Comparison of ENCODE assay signal across 9 mouse cellular contexts in genomic region chr2:118499135-118499961, GRCm38 (mm10). TPM values are rescaled to one million over a fixed set of nuclear protein-coding genes. Genes with fewer than 3 reads are reported as not detected.
A peak's percentile ranks its signal among the peaks of the same experiment; 100 is the strongest.
DNase-seq lines count a peak whose midpoint lies in the region; ATAC-seq and TF ChIP-seq lines count a peak whose summit lies in the region.
"Had no signal": no experiment of that assay in that cellular context is flagged by ENCODE, and none has a peak within 500 bp of the region (broad histone marks: within the 10 kb centered on the region; RNA-seq: fewer than 3 reads in every experiment).

No protein-coding gene starts in this region.

- WGBS in kidney, postnatal 0 days, result 31% methylated on average over 20 of the region's 20 CpGs
- WGBS in limb, embryonic 15.5 days, result 14% methylated on average over 20 of the region's 20 CpGs

- no peak overlapping the region for H3K4me2 ChIP-seq in kidney, postnatal 0 days (ENCODE audit: low read length)
- no peak overlapping the region for H3K4me2 ChIP-seq in limb, embryonic 15.5 days
- H3K4me2 ChIP-seq: heart, embryonic 13.5 days had no signal

- no peaks in the 10 kb centered on the region for H3K36me3 ChIP-seq in kidney, postnatal 0 days (ENCODE audit: insufficient read depth, low read length)
- no peaks in the 10 kb centered on the region for H3K36me3 ChIP-seq in limb, embryonic 15.5 days
- H3K36me3 ChIP-seq: heart, embryonic 13.5 days had no signal

- no peak overlapping the region for H3K4me3 ChIP-seq in kidney, postnatal 0 days (replicated peaks; ENCODE audit: low read depth, low read length)
- H3K4me3 ChIP-seq in limb, embryonic 15.5 days, result no peak overlapping the region
- H3K4me3 ChIP-seq: heart, embryonic 13.5 days had no signal

- no peak overlapping the region for H3K27ac ChIP-seq in kidney, postnatal 0 days
- peak overlapping the region; percentile 60 for H3K27ac ChIP-seq in limb, embryonic 15.5 days
- H3K27ac ChIP-seq: heart, embryonic 13.5 days had no signal

- no peaks in the 10 kb centered on the region for H3K27me3 ChIP-seq in kidney, postnatal 0 days (ENCODE audit: insufficient read depth, low read length)
- H3K27me3 ChIP-seq in limb, embryonic 15.5 days, result no peaks in the 10 kb centered on the region
- H3K27me3 ChIP-seq: heart, embryonic 13.5 days had no signal

- H3K4me1 ChIP-seq in kidney, postnatal 0 days (replicated peaks; ENCODE audit: insufficient read depth, low read length), result no peaks in the 10 kb centered on the region
- H3K4me1 ChIP-seq in limb, embryonic 15.5 days, result peaks cover 35% of the 10 kb centered on the region

- no peaks in the 10 kb centered on the region for H3K9me3 ChIP-seq in kidney, postnatal 0 days (replicated peaks; ENCODE audit: low read length)
- H3K9me3 ChIP-seq in limb, embryonic 15.5 days, result no peaks in the 10 kb centered on the region
- H3K9me3 ChIP-seq: heart, embryonic 13.5 days had no signal

- no peak for DNase-seq in kidney, postnatal 0 days (ENCODE audit: low spot score)
- DNase-seq in kidney, adult 11 months, result no peak
- peak; percentile 45 for DNase-seq in MN1 (ENCODE audit: low spot score)
- peak; percentile 46 to 51 for DNase-seq in gastrocnemius, postnatal 36 days
- DNase-seq in thymus, postnatal 25 days, result peak; percentile 92
- no peak for DNase-seq in cerebellum, adult 11-12 months
- DNase-seq in frontal cortex, postnatal 10 days (ENCODE audit: low spot score in 2 of 2), result no peak

- no peak for TF ChIP-seq CTCF in kidney, postnatal 0 days (IDR thresholded peaks at IDR 0.05; ENCODE audit: low read depth)

- no peak overlapping the region for H3K9ac ChIP-seq in kidney, postnatal 0 days (ENCODE audit: low read depth, low read length)
- no peak overlapping the region for H3K9ac ChIP-seq in limb, embryonic 15.5 days
- H3K9ac ChIP-seq: heart, embryonic 13.5 days had no signal

- 0 out of 2 replicates have a peak, but pooled peaks have one; percentile 35 for ATAC-seq in kidney, postnatal 0 days (replicated peaks; ENCODE audit: low FRiP score, low read depth)
- ATAC-seq in limb, embryonic 15.5 days (ENCODE audit: insufficient number of reproducible peaks, low FRiP score, low TSS enrichment, low read depth), result peak; percentile 61

- intact Hi-C loops in gastrocnemius, postnatal 36 days (cut with DNase I), result loop anchor here (5.0 kb wide), 1 partner anchor 38 kb away; no protein-coding TSS in a partner anchor

RNA-seq across cellular contexts. Expression of gene Srp14, which starts 19.8 kb away (rescaled TPM):
- polyA plus RNA-seq in kidney, postnatal 0 days (2015; fragmentation: Nextera tagmentation; extraction: Ambion mirVana), result 237 and 255 TPM in 2 replicates
- 100 to 1,000 TPM; 122 to 131 TPM for total RNA-seq in gastrocnemius, postnatal 36 days (2021)
- polyA plus RNA-seq in limb, embryonic 15.5 days (2015; fragmentation: Nextera tagmentation; extraction: Ambion mirVana), result 235 and 240 TPM in 2 replicates

RNA-seq across cellular contexts. Expression of gene Bmf, which starts 50.1 kb away (rescaled TPM):
- 4.2 and 5.3 TPM in 2 replicates for polyA plus RNA-seq in kidney, postnatal 0 days (2015; fragmentation: Nextera tagmentation; extraction: Ambion mirVana)
- total RNA-seq in gastrocnemius, postnatal 36 days (2021), result 1 to 10 TPM; 2.9 to 6.0 TPM
- polyA plus RNA-seq in limb, embryonic 15.5 days (2015; fragmentation: Nextera tagmentation; extraction: Ambion mirVana), result 3.8 and 5.9 TPM in 2 replicates

Comparison
In these comparisons a context has a peak if more than half of its experiments do, and no peak if none do; other contexts are left out.
1. DNase-seq: peak in MN1 (single experiment), gastrocnemius, postnatal 36 days (2 of 2) and thymus, postnatal 25 days (single experiment); none in kidney, postnatal 0 days (single experiment), kidney, adult 11 months (single experiment), cerebellum, adult 11-12 months (single experiment) and frontal cortex, postnatal 10 days (0 of 2).